Mouse (Mus musculus): ENCODE results near the gene Dync1li1.

GRCm38 (mm10) chr9:114740336-114740735, 51.7 kb downstream of the Dync1li1 start:
- TF ChIP-seq CTCF (IDR thresholded peaks at IDR 0.05; ENCODE audit: control insufficient read depth, insufficient read depth, insufficient read length) (no peak), USF1 (IDR thresholded peaks at IDR 0.05; ENCODE audit: low read depth) (no peak), MYOG (IDR thresholded peaks at IDR 0.05; ENCODE audit: control insufficient read depth, extremely low read depth, insufficient read length) (no peak), FOSL1 (IDR thresholded peaks at IDR 0.05; ENCODE audit: insufficient read depth, low read length, poor library complexity, severe bottlenecking) (no peak), CEBPB (IDR thresholded peaks at IDR 0.05; ENCODE audit: low read depth) (no peak), MAX (IDR thresholded peaks at IDR 0.05) (no peak)

All from C2C12 (cell line).